Mouse (Mus musculus): Measurements from ENCODE around the gene Syt1.

- TF ChIP-seq POLR2A (IDR thresholded peaks at IDR 0.05; ENCODE audit: control insufficient read depth, low read depth, low read length) = no peak
- TF ChIP-seq CTCF (IDR thresholded peaks at IDR 0.05; ENCODE audit: control insufficient read depth, insufficient read depth, insufficient replicate concordance, low read depth, low read length) = no peak
These were observed 138.4 kb downstream of the Syt1 start for GRCm38 (mm10) chr10:108872359-108872758.

Data from testis, adult 2 months (tissue).